Mouse (Mus musculus): Measurements from ENCODE around the gene Runx2.

Gene Runx2

GRCm38 (mm10) chr17:44633607-44634415 is 180.8 kb downstream of the Runx2 start:
- ATAC-seq (ENCODE audit: insufficient number of reproducible peaks, low FRiP score, low TSS enrichment), result no peak

GRCm38 (mm10) chr17:44632941-44633340 is 181.7 kb downstream of the Runx2 start:
- ATAC-seq (ENCODE audit: insufficient number of reproducible peaks, low FRiP score, low TSS enrichment), result no peak

DNA sequence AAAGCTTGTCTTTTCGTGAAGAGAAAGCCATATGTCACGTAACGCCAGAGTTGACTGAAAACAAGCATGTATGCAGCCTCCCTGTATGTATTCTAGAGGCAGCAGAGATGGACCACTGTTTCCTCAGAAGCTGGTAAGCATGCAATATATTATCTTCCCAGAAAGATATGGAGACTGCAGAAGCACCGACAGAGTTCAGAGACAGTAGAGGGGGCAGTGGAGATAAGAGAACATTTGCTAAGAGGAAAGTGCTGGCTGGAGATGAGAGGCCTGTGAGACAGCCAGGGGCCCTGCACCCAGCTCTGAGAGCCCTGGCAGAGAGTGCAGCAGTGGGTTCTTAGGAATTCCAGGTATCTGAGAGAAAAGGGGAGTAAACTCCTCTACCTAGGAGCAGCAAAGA is 182.3 kb downstream of the Runx2 start:
- no peak for ATAC-seq (ENCODE audit: insufficient number of reproducible peaks, low FRiP score, low TSS enrichment)

GRCm38 (mm10) chr17:44631577-44631976 is 183.0 kb downstream of the Runx2 start:
- no peak for ATAC-seq (ENCODE audit: insufficient number of reproducible peaks, low FRiP score, low TSS enrichment)

GRCm38 (mm10) chr17:44627317-44627716 is 187.3 kb downstream of the Runx2 start:
- no peak for ATAC-seq (ENCODE audit: insufficient number of reproducible peaks, low FRiP score, low TSS enrichment)

GRCm38 (mm10) chr17:44623707-44624106 is 190.9 kb downstream of the Runx2 start:
- no peak for ATAC-seq (ENCODE audit: insufficient number of reproducible peaks, low FRiP score, low TSS enrichment)

- no peak for ATAC-seq (ENCODE audit: insufficient number of reproducible peaks, low FRiP score, low TSS enrichment)
Measured at GRCm38 (mm10) chr17:44623271-44623670, 191.3 kb downstream of the Runx2 start.

DNA sequence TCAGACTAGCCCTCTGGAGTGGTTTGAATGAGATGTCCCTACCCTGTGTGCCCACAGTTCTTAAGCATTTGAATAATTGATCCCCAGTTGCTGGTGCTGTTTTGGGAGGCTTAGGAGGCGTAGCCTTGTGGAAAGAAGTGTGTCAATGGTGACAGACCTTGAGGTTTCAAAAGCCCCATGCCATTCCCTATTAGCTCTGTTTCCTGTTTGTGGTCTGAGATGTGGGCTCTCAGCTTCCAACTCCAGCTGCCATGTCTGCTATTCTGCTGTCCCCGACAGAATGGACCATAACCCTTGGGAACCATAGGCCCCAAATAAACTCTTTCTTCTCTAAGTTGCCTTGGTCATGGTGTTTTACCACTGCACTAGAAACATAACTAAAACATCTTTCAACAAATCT is 194.1 kb downstream of the Runx2 start:
- ATAC-seq (ENCODE audit: insufficient number of reproducible peaks, low FRiP score, low TSS enrichment), result no peak

DNA sequence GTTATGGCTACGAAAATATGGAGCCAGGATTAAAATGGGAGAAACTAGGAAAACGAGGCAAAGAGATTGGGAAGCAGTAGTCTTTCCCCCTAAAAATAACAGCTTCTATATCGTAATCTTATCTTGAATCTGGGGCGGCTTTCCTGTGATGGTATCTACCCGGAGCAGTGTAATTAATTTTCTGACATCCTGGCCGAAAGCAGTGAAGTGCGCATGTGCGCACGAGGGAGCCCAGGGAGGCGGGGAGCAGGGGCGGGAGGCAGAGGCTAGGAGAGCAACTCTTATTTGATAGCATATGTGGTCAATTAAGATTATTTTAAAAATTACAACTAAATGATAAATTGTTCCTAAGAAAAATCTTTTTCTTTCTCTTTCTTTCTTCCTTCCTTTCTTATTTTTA is 195.9 kb downstream of the Runx2 start:
- no peak for ATAC-seq (ENCODE audit: insufficient number of reproducible peaks, low FRiP score, low TSS enrichment)

DNA sequence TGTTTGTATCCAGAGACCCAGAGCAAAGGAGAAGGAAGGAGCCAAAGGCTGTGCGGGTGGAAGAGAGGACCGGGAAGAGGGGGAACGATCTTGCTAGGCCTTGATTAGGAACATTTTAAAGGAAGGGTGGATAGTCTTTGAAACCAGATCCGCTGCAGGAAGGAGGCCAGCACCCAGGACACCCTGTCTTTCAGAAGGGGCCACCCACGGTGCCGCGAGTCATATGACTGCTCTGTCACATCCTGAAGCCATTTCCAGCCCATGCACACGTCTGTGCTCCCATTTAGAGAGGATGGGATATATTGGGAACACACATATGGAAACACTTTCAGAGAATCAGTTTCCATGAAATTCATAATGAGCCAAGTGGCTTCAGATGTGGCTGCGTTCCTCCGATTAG is 196.4 kb downstream of the Runx2 start:
- ATAC-seq (ENCODE audit: insufficient number of reproducible peaks, low FRiP score, low TSS enrichment), result no peak

GRCm38 (mm10) chr17:44617741-44618140 is 196.9 kb downstream of the Runx2 start:
- no peak for ATAC-seq (ENCODE audit: insufficient number of reproducible peaks, low FRiP score, low TSS enrichment)

DNA sequence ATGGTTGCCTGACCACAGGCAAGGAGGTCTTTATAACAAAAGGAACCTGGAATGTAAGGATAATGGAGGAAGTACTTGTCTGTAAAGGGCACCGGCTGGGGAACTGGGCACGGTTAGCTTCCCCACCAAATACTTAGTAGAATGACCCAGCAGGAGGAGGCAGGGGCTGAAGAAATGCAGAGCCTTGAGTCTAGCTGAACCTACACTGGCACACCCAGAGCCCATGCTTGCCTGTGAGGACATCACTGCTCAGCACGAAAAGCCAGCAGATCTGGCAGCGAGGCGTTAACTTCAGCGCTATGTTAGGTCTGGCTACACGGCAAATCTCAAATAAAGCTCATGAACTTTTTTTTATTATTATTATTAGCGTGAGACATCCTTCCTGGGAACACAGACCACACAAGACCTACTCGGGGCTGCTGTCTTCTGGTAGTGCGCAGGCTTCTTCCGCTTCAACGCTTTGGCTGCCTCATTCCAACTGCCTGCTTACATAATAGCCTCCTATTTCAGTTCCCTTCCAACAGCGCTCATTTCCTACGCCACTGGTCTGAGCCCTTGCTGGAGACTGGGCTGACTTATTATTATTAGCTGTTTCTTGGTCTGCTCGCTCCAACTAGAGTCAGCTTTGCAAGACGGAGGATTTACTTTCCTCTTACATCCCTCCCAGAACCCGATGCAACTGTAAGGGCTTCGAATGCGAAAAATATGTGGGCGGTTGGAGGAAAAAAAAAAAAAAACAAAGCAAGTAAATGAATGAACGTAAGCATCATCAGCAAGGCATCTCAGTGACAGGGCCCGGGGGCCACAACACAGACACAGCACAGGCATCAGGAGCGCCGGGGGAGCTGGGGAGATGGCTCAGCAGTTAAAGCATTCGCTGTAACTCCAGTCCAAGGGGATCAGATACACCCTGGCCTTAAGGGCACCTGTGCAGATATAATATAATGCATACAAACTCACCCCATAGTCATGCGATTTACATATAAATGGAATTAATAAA is 200.6 kb downstream of the Runx2 start:
- ATAC-seq (ENCODE audit: insufficient number of reproducible peaks, low FRiP score, low TSS enrichment), result peak; percentile 86

DNA sequence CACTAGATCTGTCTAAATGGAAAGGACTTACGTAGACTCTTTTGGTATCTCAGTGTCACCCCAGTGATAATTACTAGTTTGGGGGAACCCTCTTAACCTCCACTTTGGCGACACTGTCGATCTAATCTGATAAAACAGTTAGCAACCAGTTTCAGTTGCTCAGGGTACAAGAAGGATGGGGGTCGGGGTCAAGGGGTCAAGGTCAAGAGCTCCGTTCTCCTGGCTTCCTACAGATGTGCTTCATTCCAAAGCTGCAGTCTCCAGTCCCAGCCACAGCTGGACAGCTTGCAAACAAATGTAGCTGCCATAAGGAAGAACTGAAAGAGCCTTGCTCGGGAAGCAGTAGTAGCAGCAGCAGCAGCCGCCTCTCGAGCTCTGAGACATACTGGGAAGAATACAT is 202.0 kb downstream of the Runx2 start:
- no peak for ATAC-seq (ENCODE audit: insufficient number of reproducible peaks, low FRiP score, low TSS enrichment)

DNA sequence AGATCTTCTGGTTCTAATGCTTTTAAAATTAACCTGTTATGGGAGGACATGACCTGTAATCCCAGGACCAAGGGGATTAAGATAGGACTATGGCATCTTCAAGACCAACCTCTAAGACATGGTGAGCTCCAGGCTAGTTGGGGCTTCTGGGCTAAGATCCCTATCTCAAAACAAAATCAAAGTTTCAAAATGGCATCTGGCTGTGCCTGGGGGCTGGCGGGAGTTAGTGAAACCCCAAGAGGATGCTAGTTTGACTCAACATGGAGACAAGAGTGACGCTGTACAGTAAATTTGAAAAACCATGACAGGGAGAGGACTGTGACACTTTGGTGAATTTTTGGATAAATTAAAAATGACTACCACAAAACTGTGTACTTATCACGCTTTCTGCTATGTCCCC is 202.6 kb downstream of the Runx2 start:
- ATAC-seq (ENCODE audit: insufficient number of reproducible peaks, low FRiP score, low TSS enrichment), result no peak

DNA sequence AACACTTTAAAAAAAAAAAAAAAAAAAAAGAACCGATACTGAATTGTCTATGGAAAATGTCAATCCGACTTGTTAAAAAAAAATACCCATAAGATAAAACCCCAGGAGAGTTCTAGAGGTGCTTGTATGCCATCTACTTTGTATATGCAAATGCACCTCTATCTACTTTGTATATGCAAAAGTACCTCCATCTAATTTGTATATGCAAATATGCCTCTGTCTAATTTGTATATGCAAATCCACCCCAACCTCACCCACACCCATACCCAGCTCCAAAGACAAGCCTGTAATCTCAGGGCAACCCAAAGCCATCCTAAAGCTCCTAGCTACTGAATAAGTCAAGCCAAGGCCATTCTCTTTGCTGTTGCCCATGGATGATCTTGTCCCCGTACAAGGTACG is 203.1 kb downstream of the Runx2 start:
- ATAC-seq (ENCODE audit: insufficient number of reproducible peaks, low FRiP score, low TSS enrichment), result no peak

GRCm38 (mm10) chr17:44610828-44611227 is 203.8 kb downstream of the Runx2 start:
- ATAC-seq (ENCODE audit: insufficient number of reproducible peaks, low FRiP score, low TSS enrichment), result no peak

- ATAC-seq (ENCODE audit: insufficient number of reproducible peaks, low FRiP score, low TSS enrichment), result no peak
Measured at GRCm38 (mm10) chr17:44609897-44610641, 204.5 kb downstream of the Runx2 start.

DNA sequence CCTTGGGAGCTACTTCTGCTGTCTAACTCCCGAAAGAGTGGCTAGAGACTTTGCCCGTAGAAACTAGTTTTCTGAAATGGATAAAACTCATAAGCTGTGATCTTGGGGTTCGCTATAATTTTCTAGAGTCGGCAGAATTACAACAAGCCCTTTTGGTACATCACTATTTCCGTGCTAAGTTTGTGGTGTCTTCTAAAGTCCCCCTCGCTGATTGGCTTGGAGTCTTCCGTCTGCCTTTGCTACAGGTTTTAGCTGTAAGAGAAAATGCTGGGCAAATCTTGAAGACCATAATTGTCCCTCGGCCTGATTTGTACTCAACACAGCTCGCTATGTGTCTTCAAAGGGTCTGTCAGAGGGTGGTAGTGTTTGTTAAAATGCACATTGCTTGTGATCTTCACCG is 205.2 kb downstream of the Runx2 start:
- no peak for ATAC-seq (ENCODE audit: insufficient number of reproducible peaks, low FRiP score, low TSS enrichment)

DNA sequence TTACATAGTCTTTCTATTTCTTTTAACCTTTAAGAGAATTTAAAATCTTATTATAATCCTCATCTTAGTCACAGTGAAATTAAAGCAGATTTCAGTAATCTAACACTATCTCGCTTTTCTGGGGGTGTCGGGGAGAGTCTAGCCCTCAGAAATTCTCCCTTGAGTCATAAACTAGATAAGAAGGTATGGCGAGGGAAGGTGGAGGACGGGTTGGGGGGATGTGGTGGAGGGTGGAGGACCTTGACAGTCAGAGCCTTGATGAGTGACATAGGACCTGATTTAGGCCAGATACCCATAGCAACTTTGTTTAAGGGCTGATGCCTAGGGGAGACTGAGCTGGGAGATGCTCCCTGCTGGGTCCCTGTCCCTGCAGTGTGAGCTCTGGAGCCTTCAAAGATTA is 205.7 kb downstream of the Runx2 start:
- ATAC-seq (ENCODE audit: insufficient number of reproducible peaks, low FRiP score, low TSS enrichment), result no peak

GRCm38 (mm10) chr17:44607383-44607782 is 207.2 kb downstream of the Runx2 start:
- no peak for ATAC-seq (ENCODE audit: insufficient number of reproducible peaks, low FRiP score, low TSS enrichment)

DNA sequence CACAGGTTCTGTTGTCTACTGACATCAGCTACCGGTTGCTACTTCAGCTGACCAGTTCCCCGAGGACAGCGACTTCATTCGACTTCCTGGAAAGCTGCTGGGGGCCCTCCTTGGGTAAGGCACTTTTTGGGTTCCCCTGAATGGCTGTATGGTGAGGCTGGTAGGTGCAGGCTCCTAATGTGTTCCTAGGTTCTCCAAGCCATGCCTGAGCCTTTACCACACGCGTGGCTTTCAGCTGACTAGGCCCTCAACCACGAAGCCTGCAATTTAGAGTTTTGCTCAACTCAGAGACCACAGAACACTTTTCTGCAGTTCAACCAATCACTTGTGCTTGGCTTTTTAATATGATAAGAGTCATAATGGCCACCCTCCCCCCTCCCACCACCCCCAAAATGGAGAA is 208.4 kb downstream of the Runx2 start:
- no peak for ATAC-seq (ENCODE audit: insufficient number of reproducible peaks, low FRiP score, low TSS enrichment)
